Mouse (Mus musculus) ES-E14 (cell line): ENCODE results near the gene Eif2b1. TPM values are rescaled to one million over a fixed set of nuclear protein-coding genes. Genes with fewer than 3 reads are reported as not detected.
"Not testable (repeated sequence)": the region's sequence is repeated elsewhere in the genome, so short reads cannot be mapped to it uniquely, and the experiment has no call there.

Source experiments
- DNase-seq: peaks from one replicate; pipeline ENCODE4 v3.0.0-alpha.2; 2013; ENCODE audit warnings: low read depth, low spot score
- H3K27ac ChIP-seq: 2 replicates; pipeline ENCODE4 v1.5.1; 2012; ENCODE audit warnings: low read depth, mild to moderate bottlenecking, low read length, moderate library complexity, mixed read lengths; ENCODE audit not compliant: poor library complexity, insufficient read depth, severe bottlenecking
- H3K36me3 ChIP-seq: 2 replicates; pipeline ENCODE4 v1.6.1; 2012; ENCODE audit warnings: mild to moderate bottlenecking, low read length, moderate library complexity, mixed read lengths; ENCODE audit not compliant: control insufficient read depth, poor library complexity, insufficient read depth, severe bottlenecking
- H3K4me1 ChIP-seq, 2 experiments: fragments of 150-350 bp in 1 of 2; sonication (generic) in 1 of 2; 2 replicates each; pipeline ENCODE4 v1.6.1; 2012; ENCODE audit warnings: low read length in 2 of 2, mild to moderate bottlenecking in 1 of 2, mixed read lengths in 1 of 2; ENCODE audit not compliant: control insufficient read depth in 2 of 2, insufficient read depth in 2 of 2, poor library complexity in 1 of 2
- H3K4me3 ChIP-seq, 2 experiments: fragments of 150-350 bp in 1 of 2; sonication (generic) in 1 of 2; 2 replicates each; pipeline ENCODE4 v1.5.1; 2012; ENCODE audit warnings: low read length in 2 of 2, low read depth in 1 of 2, mild to moderate bottlenecking in 1 of 2, mixed read lengths in 1 of 2; ENCODE audit not compliant: insufficient read depth in 1 of 2, poor library complexity in 1 of 2, severe bottlenecking in 1 of 2
- H3K9ac ChIP-seq: 2 replicates; pipeline ENCODE4 v1.6.1; 2012; ENCODE audit warnings: low read depth, mild to moderate bottlenecking, low read length, mixed read lengths; ENCODE audit not compliant: poor library complexity, insufficient read depth, severe bottlenecking
- H3K9me3 ChIP-seq: fragments of 150-350 bp; sonication (generic); 2 replicates; pipeline ENCODE4 v1.6.1; 2012; ENCODE audit warnings: low read depth, mild to moderate bottlenecking, low read length; ENCODE audit not compliant: control insufficient read depth, insufficient read depth
- CHD2 ChIP-seq: IDR thresholded peaks from 2 replicates; pipeline ENCODE4 v1.6.1; 2014; ENCODE audit warnings: mild to moderate bottlenecking, low read depth, low read length, inconsistent platforms
- HCFC1 ChIP-seq: IDR thresholded peaks from 2 replicates; pipeline ENCODE4 v1.6.1; 2012; ENCODE audit warnings: low read length, inconsistent platforms, borderline replicate concordance; ENCODE audit not compliant: insufficient read depth
- MAFK ChIP-seq: IDR thresholded peaks from 2 replicates; pipeline ENCODE4 v1.6.1; 2014; ENCODE audit warnings: mild to moderate bottlenecking, low read depth, low read length, inconsistent platforms; ENCODE audit not compliant: insufficient read depth
- ZC3H11A ChIP-seq: IDR thresholded peaks from 2 replicates; pipeline ENCODE4 v1.6.1; 2012; ENCODE audit warnings: low read depth, mild to moderate bottlenecking, inconsistent platforms, low read length, borderline replicate concordance
- ZNF384 ChIP-seq: IDR thresholded peaks from 2 replicates; pipeline ENCODE4 v1.6.1; 2012; ENCODE audit warnings: low read depth, low read length, inconsistent platforms
- in situ Hi-C, 2 experiments: fragments of 600-800 bp; cut with MboI; formaldehyde crosslinking; loops; one replicate each; pipeline ENCODE4 v1.15.1; 2025; ENCODE audit warnings: low sequenced_read_pairs in 2 of 2, inconsistent platforms in 1 of 2; ENCODE audit not compliant: unreplicated experiment in 2 of 2
- total RNA-seq: library from RNA; depleted of rRNA; stranded (reverse); fragments of 300-350 nt; gene quantifications from 2 replicates; pipeline ENCODE4 v1.2.3, GENCODE M21; 2012

Eif2b1 gene
- total RNA-seq, 1 experiment, result 60.4 TPM

DNA sequence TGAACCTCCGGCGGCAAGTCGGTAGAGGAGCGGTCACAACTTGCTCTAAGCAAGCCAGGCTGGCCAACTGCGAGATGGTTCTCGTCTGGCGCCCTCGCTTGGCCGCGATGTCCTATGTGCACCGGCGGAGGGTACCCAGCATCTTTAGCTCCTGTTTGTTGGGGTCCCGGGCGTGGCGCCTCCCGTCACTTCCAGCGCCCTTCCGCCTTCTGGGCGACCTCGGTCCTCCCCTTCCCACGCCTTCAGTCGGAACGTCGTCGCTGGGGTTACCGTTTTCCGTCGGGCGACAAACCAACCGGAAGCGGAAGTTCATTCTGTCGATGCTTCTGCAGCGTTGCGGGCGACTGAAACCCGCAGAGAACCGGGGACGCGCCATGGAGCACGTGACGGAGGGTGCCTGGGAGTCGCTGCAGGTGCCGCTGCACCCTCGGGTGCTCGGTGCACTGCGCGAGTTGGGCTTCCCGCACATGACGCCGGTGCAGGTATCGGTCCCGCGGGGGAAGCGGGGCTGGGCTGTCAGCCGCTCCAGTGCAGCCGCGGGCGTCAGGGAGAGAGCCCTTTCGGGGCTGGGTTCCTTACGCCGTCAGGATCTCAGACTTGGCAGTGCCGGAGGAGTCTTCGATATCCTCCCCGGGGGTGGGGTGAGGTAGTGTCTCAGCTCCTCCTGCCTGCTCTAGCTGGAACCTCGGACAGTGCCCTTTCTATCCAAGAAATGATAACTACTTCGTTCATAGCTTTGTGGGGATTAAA, 26.2 kb downstream of the Eif2b1 start, which contains the start of gene Ddx55:
Ddx55 (plus strand) TSS at position 307 of the 750 bp plus-strand sequence.
- in situ Hi-C loops, result no loop called here
- peak within 1 kb of the TSS; percentile 84 for H3K9ac ChIP-seq
- peaks cover 0 to 2% of the 10 kb centered on the region in 2 experiments; a peak in 1 of 4 replicates for H3K4me1 ChIP-seq
- peak; percentile 92 for DNase-seq
- peaks cover 14% of the 10 kb centered on the region for H3K36me3 ChIP-seq
- TF ChIP-seq HCFC1 (peak; percentile 87), ZC3H11A (no peak), CHD2 (peak; percentile 21; the same call in 1 of the 2 replicates), MAFK (no peak)
- H3K4me3 ChIP-seq, result peak within 1 kb of the TSS; percentile 92 to 97
- peak within 1 kb of the TSS; percentile 19; the same call in 1 of the 2 replicates for H3K27ac ChIP-seq
- no peaks in the 10 kb centered on the region for H3K9me3 ChIP-seq

DNA sequence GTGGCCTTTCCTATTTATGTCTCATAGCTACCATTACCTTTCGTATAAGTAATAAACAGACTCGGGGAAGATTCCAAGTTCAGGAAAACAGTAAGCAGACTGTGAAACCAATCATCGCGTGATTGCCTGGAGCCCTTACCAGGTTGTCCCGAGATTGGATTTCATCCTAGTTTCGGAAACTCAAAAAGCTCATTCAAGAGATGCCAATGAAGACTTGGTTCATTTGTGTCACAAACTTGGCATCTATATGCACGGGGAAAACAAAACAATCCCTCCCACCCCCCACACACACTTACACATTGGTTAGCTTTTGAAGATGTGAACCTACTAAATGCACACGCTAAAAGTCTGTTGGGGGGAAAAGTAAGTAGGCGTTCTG, 26.8 kb downstream of the Eif2b1 start:
- no peak for DNase-seq
- Histone ChIP-seq H3K36me3 (peaks cover 15% of the 10 kb centered on the region), H3K9me3 (no peaks in the 10 kb centered on the region), H3K4me1 (peaks cover 0 to 2% of the 10 kb centered on the region in 2 experiments; a peak in 1 of 4 replicates), H3K9ac (peak overlapping the region; percentile 28; the same call in 1 of the 2 replicates), H3K4me3 (peak overlapping the region; percentile 92 to 97), H3K27ac (no peak overlapping the region; the same call in 1 of the 2 replicates)
- peak; percentile 5; the same call in 1 of the 2 replicates for TF ChIP-seq CHD2
- no peak for TF ChIP-seq ZC3H11A
- in situ Hi-C loops, result no loop called here

DNA sequence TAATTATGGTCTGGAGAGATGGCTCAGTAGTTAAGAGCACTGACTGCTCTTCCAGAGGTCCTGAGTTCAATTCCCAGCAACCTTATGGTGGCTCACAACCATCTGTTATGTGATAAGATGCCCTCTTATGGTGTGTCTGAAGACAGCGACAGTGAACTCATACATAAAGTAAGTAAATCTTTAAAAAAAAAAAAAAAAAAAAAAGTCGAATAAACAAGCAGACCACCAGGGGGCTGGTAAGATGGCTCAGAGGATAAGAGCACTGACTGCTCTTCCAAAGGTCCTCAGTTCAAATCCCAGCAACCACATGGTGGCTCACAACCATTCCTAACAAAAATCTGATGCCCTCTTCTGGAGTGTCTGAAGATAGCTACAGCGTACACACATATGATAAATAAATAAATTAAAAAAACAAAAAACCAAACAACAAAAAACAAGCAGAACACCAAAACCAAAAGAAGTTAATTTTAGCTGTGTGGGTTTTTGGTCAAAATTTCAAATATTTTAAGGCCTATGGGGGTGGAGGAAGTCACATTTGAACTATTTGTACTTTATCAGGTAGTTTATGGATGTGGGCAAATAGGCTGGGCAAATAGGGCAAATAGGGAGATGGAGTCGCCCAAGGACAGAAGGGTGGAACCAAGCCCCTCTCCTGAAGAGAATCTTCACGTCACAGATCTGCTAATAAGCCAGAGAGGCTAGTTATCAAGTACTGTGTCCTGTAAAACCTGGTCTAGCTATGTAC, 27.4 kb downstream of the Eif2b1 start:
- H3K9me3 ChIP-seq, H3K4me1 ChIP-seq, H3K27ac ChIP-seq, in situ Hi-C loops, DNase-seq: not testable (repeated sequence)
- peak overlapping the region; percentile 28; the same call in 1 of the 2 replicates for H3K9ac ChIP-seq
- peak; percentile 92 for TF ChIP-seq ZNF384
- H3K4me3 ChIP-seq, result peak overlapping the region; percentile 92 to 97; a peak in 3 of 4 replicates
- H3K36me3 ChIP-seq, result peaks cover 16% of the 10 kb centered on the region

DNA sequence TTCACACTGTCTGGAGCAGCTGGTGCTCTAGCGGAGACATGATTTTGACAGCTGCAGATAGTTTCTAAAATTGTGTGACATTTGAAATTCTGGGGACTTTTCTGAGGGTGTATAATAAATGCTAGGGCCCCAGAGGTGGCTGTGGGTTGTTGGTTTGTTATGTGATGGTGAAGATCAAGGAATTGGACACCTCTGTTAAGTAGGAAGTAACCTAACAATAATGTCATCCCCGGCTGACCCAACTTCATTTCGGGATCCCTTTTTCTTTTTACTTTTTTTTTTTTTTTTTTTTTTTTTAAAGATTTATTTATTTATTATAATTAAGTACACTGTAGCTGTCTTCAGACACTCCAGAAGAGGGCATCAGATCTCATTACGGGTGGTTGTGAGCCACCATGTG, 28.2 kb downstream of the Eif2b1 start:
- DNase-seq, in situ Hi-C loops, H3K9me3 ChIP-seq, H3K9ac ChIP-seq, H3K27ac ChIP-seq, H3K4me1 ChIP-seq, H3K4me3 ChIP-seq: not testable (repeated sequence)
- peaks cover 22% of the 10 kb centered on the region for H3K36me3 ChIP-seq
- peak; percentile 52; the same call in 1 of the 2 replicates for TF ChIP-seq ZNF384
